Mouse (Mus musculus): ENCODE measurements around the gene Gns. TPM values are rescaled to one million over a fixed set of nuclear protein-coding genes. Genes with fewer than 3 reads are reported as not detected.

Gns gene
- polyA plus RNA-seq, 1 experiment, result not detected

GRCm38 (mm10) chr10:121403946-121404345, 39.1 kb downstream of the Gns start:
- TF ChIP-seq CTCF (IDR thresholded peaks at IDR 0.05; ENCODE audit: insufficient read depth, low read depth, low read length) (no peak), POLR2A (IDR thresholded peaks at IDR 0.05; ENCODE audit: insufficient read depth, low read depth, low read length) (no peak)
- Histone ChIP-seq H3K27ac (ENCODE audit: insufficient read depth, low read depth, low read length) (no peak overlapping the region), H3K4me1 (ENCODE audit: control insufficient read depth, insufficient read depth, low read length) (no peaks in the 10 kb centered on the region), H3K4me3 (ENCODE audit: insufficient read depth, low read depth, low read length) (no peak overlapping the region)
- WGBS, result 81% methylated on average over 6 of the region's 9 CpGs

- 72% methylated on average over 7 of the region's 7 CpGs for WGBS
- Histone ChIP-seq H3K4me3 (ENCODE audit: insufficient read depth, low read depth, low read length) (no peak overlapping the region), H3K4me1 (ENCODE audit: control insufficient read depth, insufficient read depth, low read length) (peaks cover 2% of the 10 kb centered on the region; the same call in 1 of the 2 replicates), H3K27ac (ENCODE audit: insufficient read depth, low read depth, low read length) (no peak overlapping the region)
- TF ChIP-seq POLR2A (IDR thresholded peaks at IDR 0.05; ENCODE audit: insufficient read depth, low read depth, low read length) (no peak), CTCF (IDR thresholded peaks at IDR 0.05; ENCODE audit: insufficient read depth, low read depth, low read length) (peak; percentile 31)
Measured at GRCm38 (mm10) chr10:121409717-121410116, 44.8 kb downstream of the Gns start.

DNA sequence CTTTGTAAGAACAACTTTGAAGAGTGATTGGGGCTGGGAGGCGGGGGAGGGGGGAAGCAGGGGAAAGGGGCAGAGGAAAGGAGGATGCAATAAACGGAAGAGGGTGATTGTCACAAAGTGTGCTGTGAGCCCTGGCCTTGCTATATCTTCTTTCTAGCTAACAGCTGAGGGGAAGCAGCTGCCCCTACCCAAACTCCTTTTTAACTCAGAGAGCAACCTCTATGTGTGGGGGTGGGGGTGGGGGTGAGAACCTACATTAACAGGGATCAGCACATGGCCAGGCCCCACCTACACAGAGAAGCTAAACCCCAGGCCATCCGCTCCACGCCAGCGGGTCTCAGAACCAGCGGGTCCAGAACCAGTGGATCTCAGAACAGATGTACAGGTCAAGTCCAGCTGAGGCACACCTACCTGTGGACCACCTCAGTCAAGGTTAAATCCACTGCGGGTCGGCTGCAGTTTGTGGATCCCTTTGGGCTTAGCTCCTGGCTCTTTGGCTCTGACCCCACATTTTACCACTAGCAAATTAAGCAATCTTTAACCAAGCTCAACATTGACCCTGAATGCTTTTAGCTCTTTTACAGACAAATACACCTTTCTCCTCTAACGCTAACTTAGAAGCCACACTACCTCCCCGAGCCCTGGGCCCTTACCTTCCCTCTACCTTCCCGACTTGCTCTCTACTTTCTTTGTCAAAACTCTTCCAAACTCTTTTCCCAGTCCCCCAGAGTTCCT, 47.0 kb downstream of the Gns start:
- Histone ChIP-seq H3K4me3 (ENCODE audit: insufficient read depth, low read depth, low read length) (no peak overlapping the region), H3K27ac (ENCODE audit: insufficient read depth, low read depth, low read length) (no peak overlapping the region), H3K4me1 (ENCODE audit: control insufficient read depth, insufficient read depth, low read length) (peaks cover 2% of the 10 kb centered on the region; the same call in 1 of the 2 replicates)
- no peak for TF ChIP-seq CTCF (IDR thresholded peaks at IDR 0.05; ENCODE audit: insufficient read depth, low read depth, low read length)
- TF ChIP-seq POLR2A (IDR thresholded peaks at IDR 0.05; ENCODE audit: insufficient read depth, low read depth, low read length), result no peak
- WGBS, result 91% methylated on average over 11 of the region's 11 CpGs

GRCm38 (mm10) chr10:121412824-121413223, 47.9 kb downstream of the Gns start:
- TF ChIP-seq POLR2A (IDR thresholded peaks at IDR 0.05; ENCODE audit: insufficient read depth, low read depth, low read length) (no peak), CTCF (IDR thresholded peaks at IDR 0.05; ENCODE audit: insufficient read depth, low read depth, low read length) (no peak)
- 86% methylated on average over 17 of the region's 17 CpGs for WGBS
- no peak overlapping the region for H3K4me3 ChIP-seq (ENCODE audit: insufficient read depth, low read depth, low read length)
- peaks cover 2% of the 10 kb centered on the region; the same call in 1 of the 2 replicates for H3K4me1 ChIP-seq (ENCODE audit: control insufficient read depth, insufficient read depth, low read length)
- H3K27ac ChIP-seq (ENCODE audit: insufficient read depth, low read depth, low read length), result no peak overlapping the region

DNA sequence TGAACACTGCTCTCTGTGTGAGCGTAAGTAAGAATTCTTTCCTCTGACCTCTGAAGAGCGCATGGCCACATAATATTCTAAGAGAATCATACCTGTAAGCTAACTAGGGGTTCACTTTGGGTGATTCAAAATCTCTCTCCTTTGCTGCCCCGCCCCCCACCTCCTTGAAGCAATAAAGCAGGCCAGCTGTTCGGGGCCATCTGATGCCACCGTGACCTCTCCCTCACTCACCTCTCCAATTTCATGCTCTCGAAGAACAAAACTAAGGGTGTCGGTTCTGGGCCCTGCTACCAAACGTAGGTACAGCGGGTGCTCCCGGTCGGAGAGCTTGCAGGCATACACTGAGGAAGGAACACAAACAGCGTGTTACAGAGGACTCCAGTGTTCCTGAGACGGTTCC, 49.2 kb downstream of the Gns start:
- TF ChIP-seq POLR2A (IDR thresholded peaks at IDR 0.05; ENCODE audit: insufficient read depth, low read depth, low read length) (no peak), CTCF (IDR thresholded peaks at IDR 0.05; ENCODE audit: insufficient read depth, low read depth, low read length) (no peak)
- Histone ChIP-seq H3K27ac (ENCODE audit: insufficient read depth, low read depth, low read length) (no peak overlapping the region), H3K4me3 (ENCODE audit: insufficient read depth, low read depth, low read length) (no peak overlapping the region), H3K4me1 (ENCODE audit: control insufficient read depth, insufficient read depth, low read length) (peaks cover 2% of the 10 kb centered on the region; the same call in 1 of the 2 replicates)
- 94% methylated on average over 13 of the region's 13 CpGs for WGBS

GRCm38 (mm10) chr10:121418835-121419234, 53.9 kb downstream of the Gns start:
- TF ChIP-seq POLR2A (IDR thresholded peaks at IDR 0.05; ENCODE audit: insufficient read depth, low read depth, low read length) (no peak), CTCF (IDR thresholded peaks at IDR 0.05; ENCODE audit: insufficient read depth, low read depth, low read length) (no peak)
- peaks cover 14% of the 10 kb centered on the region for H3K4me1 ChIP-seq (ENCODE audit: control insufficient read depth, insufficient read depth, low read length)
- 88% methylated on average over 14 of the region's 14 CpGs for WGBS
- H3K27ac ChIP-seq (ENCODE audit: insufficient read depth, low read depth, low read length), result no peak overlapping the region
- H3K4me3 ChIP-seq (ENCODE audit: insufficient read depth, low read depth, low read length), result no peak overlapping the region

GRCm38 (mm10) chr10:121419640-121420470, 55.0 kb downstream of the Gns start:
- TF ChIP-seq POLR2A (IDR thresholded peaks at IDR 0.05; ENCODE audit: insufficient read depth, low read depth, low read length), result no peak
- no peak for TF ChIP-seq CTCF (IDR thresholded peaks at IDR 0.05; ENCODE audit: insufficient read depth, low read depth, low read length)
- Histone ChIP-seq H3K4me1 (ENCODE audit: control insufficient read depth, insufficient read depth, low read length) (peaks cover 17% of the 10 kb centered on the region), H3K27ac (ENCODE audit: insufficient read depth, low read depth, low read length) (no peak overlapping the region), H3K4me3 (ENCODE audit: insufficient read depth, low read depth, low read length) (no peak overlapping the region)
- 63% methylated on average over 22 of the region's 22 CpGs for WGBS

DNA sequence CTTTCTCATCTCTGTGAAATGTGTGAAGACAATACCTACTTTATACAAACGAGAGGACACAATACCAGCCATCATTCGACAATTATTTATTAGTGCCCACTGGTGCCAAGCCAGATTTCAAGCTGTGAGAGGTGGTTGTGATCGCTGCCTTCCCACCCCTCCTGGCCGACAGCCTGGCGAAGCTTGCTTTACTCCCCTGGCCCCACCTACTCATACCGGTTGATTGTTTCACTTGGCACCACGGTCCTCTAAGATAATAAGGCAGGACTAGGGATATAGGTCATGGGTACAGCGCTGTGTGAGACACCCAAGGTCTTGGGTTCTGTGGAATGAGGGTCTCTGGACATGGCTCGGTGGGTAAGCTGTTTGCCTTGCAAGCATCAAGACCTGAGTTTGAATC, 56.1 kb downstream of the Gns start:
- no peak overlapping the region for H3K27ac ChIP-seq (ENCODE audit: insufficient read depth, low read depth, low read length)
- 53% methylated on average over 9 of the region's 9 CpGs for WGBS
- H3K4me3 ChIP-seq (ENCODE audit: insufficient read depth, low read depth, low read length), result no peak overlapping the region
- no peak for TF ChIP-seq CTCF (IDR thresholded peaks at IDR 0.05; ENCODE audit: insufficient read depth, low read depth, low read length)
- TF ChIP-seq POLR2A (IDR thresholded peaks at IDR 0.05; ENCODE audit: insufficient read depth, low read depth, low read length), result no peak
- peaks cover 17% of the 10 kb centered on the region for H3K4me1 ChIP-seq (ENCODE audit: control insufficient read depth, insufficient read depth, low read length)
